In the genomic region with DNA sequence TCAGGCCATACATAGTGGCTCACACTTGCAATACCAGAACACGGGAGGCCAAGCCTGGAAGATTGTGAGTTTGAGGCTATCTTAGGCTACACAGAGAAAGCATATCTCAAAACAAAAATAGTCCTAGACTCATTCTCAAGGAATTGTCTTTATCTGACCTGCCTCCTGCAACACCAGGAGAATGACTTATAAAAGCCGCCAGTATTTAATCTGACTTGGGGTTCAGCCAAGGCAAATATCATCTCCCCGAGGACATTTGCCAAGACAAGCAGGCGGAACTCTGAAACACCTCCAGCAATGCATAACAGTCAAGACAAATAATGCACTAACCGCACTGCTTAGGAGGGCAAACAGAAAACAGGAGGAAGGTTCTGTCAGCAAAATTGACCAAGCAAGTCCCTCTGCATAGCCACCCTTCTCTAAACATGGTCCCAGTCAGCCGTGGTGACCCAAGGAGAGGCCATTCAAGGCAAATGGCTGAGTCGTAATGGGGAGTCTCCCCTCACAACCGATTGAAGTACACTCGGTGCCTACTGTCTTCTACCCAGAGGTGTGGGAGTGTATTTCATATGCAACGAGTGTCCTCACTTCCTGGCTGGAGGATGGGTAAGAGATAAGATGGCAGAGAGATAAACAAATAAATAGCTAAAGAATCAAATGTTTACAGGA, we compare ENCODE assay signal across 9 mouse cellular contexts. TPM values are rescaled to one million over a fixed set of nuclear protein-coding genes. Genes with fewer than 3 reads are reported as not detected.
A peak's percentile ranks its signal among the peaks of the same experiment; 100 is the strongest.
DNase-seq lines count a peak whose midpoint lies in the region; ATAC-seq and TF ChIP-seq lines count a peak whose summit lies in the region.
"Had no signal": no experiment of that assay in that cellular context is flagged by ENCODE, and none has a peak within 500 bp of the region (broad histone marks: within the 10 kb centered on the region; RNA-seq: fewer than 3 reads in every experiment).

No protein-coding gene starts in this region.

- TF ChIP-seq EP300 in lung, postnatal 0 days (IDR thresholded peaks at IDR 0.05) = peak; percentile 53

- no peaks in the 10 kb centered on the region for H3K9me3 ChIP-seq in lung, postnatal 0 days (ENCODE audit: low read length)
- no peaks in the 10 kb centered on the region for H3K9me3 ChIP-seq in midbrain, embryonic 15.5 days

- no peaks in the 10 kb centered on the region for H3K36me3 ChIP-seq in lung, postnatal 0 days (ENCODE audit: insufficient read depth, low read length)
- no peaks in the 10 kb centered on the region for H3K36me3 ChIP-seq in midbrain, embryonic 15.5 days (replicated peaks)

- intact Hi-C loops in heart, postnatal 25 days (cut with DNase I) = no loop called here
- intact Hi-C loops in left cerebral cortex, postnatal 36 days (cut with DNase I) = no loop called here

- H3K27ac ChIP-seq in lung, postnatal 0 days (ENCODE audit: low read length) = peak overlapping the region; percentile 80
- no peak overlapping the region for H3K27ac ChIP-seq in midbrain, embryonic 15.5 days

- H3K4me3 ChIP-seq in lung, postnatal 0 days (ENCODE audit: low read depth, low read length) = no peak overlapping the region
- H3K4me3 ChIP-seq in midbrain, embryonic 15.5 days = no peak overlapping the region

- TF ChIP-seq CTCF in lung, postnatal 0 days (IDR thresholded peaks at IDR 0.05) = no peak

- peak overlapping the region; percentile 17; the same call in 1 of the 2 replicates for H3K4me2 ChIP-seq in lung, postnatal 0 days (replicated peaks; ENCODE audit: low read depth, low read length)
- H3K4me2 ChIP-seq in midbrain, embryonic 15.5 days = no peak overlapping the region

- no peak overlapping the region for H3K9ac ChIP-seq in lung, postnatal 0 days (replicated peaks; ENCODE audit: low read depth)
- H3K9ac ChIP-seq in midbrain, embryonic 15.5 days = no peak overlapping the region

- WGBS in lung, postnatal 0 days = 24% methylated on average over 10 of the region's 10 CpGs
- 80% methylated on average over 10 of the region's 10 CpGs for whole genome bisulfite sequencing in midbrain, embryonic 15.5 days

- no peaks in the 10 kb centered on the region for H3K4me1 ChIP-seq in lung, postnatal 0 days (ENCODE audit: insufficient read depth, low read depth, low read length)
- H3K4me1 ChIP-seq in midbrain, embryonic 15.5 days = no peaks in the 10 kb centered on the region

- H3K27me3 ChIP-seq in lung, postnatal 0 days (replicated peaks; ENCODE audit: insufficient read depth, low read length) = no peaks in the 10 kb centered on the region
- H3K27me3 ChIP-seq in midbrain, embryonic 15.5 days (replicated peaks) = no peaks in the 10 kb centered on the region

- DNase-seq in 3T3-L1 (ENCODE audit: low read depth, low spot score) = peak; percentile 90
- peak; percentile 40 for DNase-seq in adrenal gland, adult 8-10 months
- DNase-seq in heart, postnatal 25 days (ENCODE audit: low spot score) = peak; percentile 26
- peak; percentile 83 for DNase-seq in lung, postnatal 0 days (ENCODE audit: low spot score)
- no peak for DNase-seq in cerebellum, adult 8-10 months
- DNase-seq in left cerebral cortex, postnatal 36 days (ENCODE audit: low spot score in 2 of 2) = no peak

- peak; percentile 87 for ATAC-seq in lung, postnatal 0 days
- ATAC-seq in erythroblast, adult 5-6 weeks (replicated peaks; ENCODE audit: low FRiP score, poor library complexity, severe bottlenecking) = no peak
- no peak for ATAC-seq in midbrain, embryonic 15.5 days (replicated peaks)

RNA-seq across cellular contexts. Expression of a gene that starts 10.9 kb away (rescaled TPM):
- not detected for total RNA-seq in adrenal gland, adult 8-10 months (2022)
- total RNA-seq in heart, postnatal 25 days (2021) = under 1 TPM; 0.08 to 0.13 TPM
- 0.32 and 0.89 TPM in 2 replicates for polyA plus RNA-seq in lung, postnatal 0 days (2015; fragmentation: Nextera tagmentation; extraction: Ambion mirVana)
- total RNA-seq in erythroblast, adult 5-6 weeks (2015; ENCODE audit: low replicate concordance) = not detected in 2 replicates
- not detected in 2 replicates for total RNA-seq in erythroblast, adult 5-6 weeks (2017; ENCODE audit: low replicate concordance)
- polyA plus RNA-seq in midbrain, embryonic 15.5 days (2015; fragmentation: Nextera tagmentation; extraction: Ambion mirVana) = 0.05 TPM in 1 of 2 replicates, not detected in the other
- total RNA-seq in left cerebral cortex, postnatal 36 days (2021) = 1 to 10 TPM; 2.4 to 3.2 TPM

RNA-seq across cellular contexts. Expression of a gene that starts 12.9 kb away (rescaled TPM):
- total RNA-seq in adrenal gland, adult 8-10 months (2022) = not detected
- not detected for total RNA-seq in heart, postnatal 25 days (2021)
- not detected in 2 replicates for polyA plus RNA-seq in lung, postnatal 0 days (2015; fragmentation: Nextera tagmentation; extraction: Ambion mirVana)
- not detected in 2 replicates for total RNA-seq in erythroblast, adult 5-6 weeks (2015; ENCODE audit: low replicate concordance)
- not detected in 2 replicates for total RNA-seq in erythroblast, adult 5-6 weeks (2017; ENCODE audit: low replicate concordance)
- polyA plus RNA-seq in midbrain, embryonic 15.5 days (2015; fragmentation: Nextera tagmentation; extraction: Ambion mirVana) = not detected in 2 replicates
- total RNA-seq in left cerebral cortex, postnatal 36 days (2021) = not detected
- total RNA-seq: layer of hippocampus, postnatal 14 days had no signal

RNA-seq across cellular contexts. Expression of a gene that starts 41.5 kb away (rescaled TPM):
- total RNA-seq in adrenal gland, adult 8-10 months (2022) = under 1 TPM in 3 of 4 experiments, not detected in 1; 0.08 to 0.38 (median 0.28) TPM
- not detected for total RNA-seq in heart, postnatal 25 days (2021)
- 0.04 TPM in 1 of 2 replicates, not detected in the other for polyA plus RNA-seq in lung, postnatal 0 days (2015; fragmentation: Nextera tagmentation; extraction: Ambion mirVana)
- not detected in 2 replicates for total RNA-seq in erythroblast, adult 5-6 weeks (2015; ENCODE audit: low replicate concordance)
- total RNA-seq in erythroblast, adult 5-6 weeks (2017; ENCODE audit: low replicate concordance) = not detected in 2 replicates
- polyA plus RNA-seq in midbrain, embryonic 15.5 days (2015; fragmentation: Nextera tagmentation; extraction: Ambion mirVana) = not detected in 2 replicates
- total RNA-seq in left cerebral cortex, postnatal 36 days (2021) = not detected
- total RNA-seq: layer of hippocampus, postnatal 14 days had no signal

RNA-seq across cellular contexts. Expression of a gene that starts 43.9 kb away (rescaled TPM):
- total RNA-seq in adrenal gland, adult 8-10 months (2022) = 1 to 10 TPM in 1 of 4 experiments, under 1 TPM in 1, not detected in 2; 0.20 to 1.4 TPM
- total RNA-seq in heart, postnatal 25 days (2021) = under 1 TPM in 1 of 2 experiments, not detected in 1; 0.20 TPM
- 0.33 and 0.45 TPM in 2 replicates for polyA plus RNA-seq in lung, postnatal 0 days (2015; fragmentation: Nextera tagmentation; extraction: Ambion mirVana)
- not detected in 2 replicates for total RNA-seq in erythroblast, adult 5-6 weeks (2015; ENCODE audit: low replicate concordance)
- not detected in 2 replicates for total RNA-seq in erythroblast, adult 5-6 weeks (2017; ENCODE audit: low replicate concordance)
- polyA plus RNA-seq in midbrain, embryonic 15.5 days (2015; fragmentation: Nextera tagmentation; extraction: Ambion mirVana) = 0.97 TPM in 1 of 2 replicates, not detected in the other
- not detected for total RNA-seq in left cerebral cortex, postnatal 36 days (2021)
- total RNA-seq: layer of hippocampus, postnatal 14 days had no signal

Comparison
In these comparisons a context has a peak if more than half of its experiments do, and no peak if none do; other contexts are left out.
1. DNase-seq: peak in 3T3-L1 (single experiment), adrenal gland, adult 8-10 months (single experiment), heart, postnatal 25 days (single experiment) and lung, postnatal 0 days (single experiment); none in cerebellum, adult 8-10 months (single experiment) and left cerebral cortex, postnatal 36 days (0 of 2).